ENCODE assay signal across 18 mouse cellular contexts in genomic region chr13:98477991-98478390, GRCm38 (mm10). TPM values are rescaled to one million over a fixed set of nuclear protein-coding genes. Genes with fewer than 3 reads are reported as not detected.
"Had no signal": no experiment of that assay in that cellular context is flagged by ENCODE, and none has a peak within 500 bp of the region (broad histone marks: within the 10 kb centered on the region; RNA-seq: fewer than 3 reads in every experiment).

No protein-coding gene starts in this region.

- H3K4me2 ChIP-seq: liver, embryonic 11.5 days; liver, embryonic 15.5 days; midbrain, embryonic 12.5 days had no signal

- H3K27ac ChIP-seq: left cerebral cortex, adult 2 months; limb, embryonic 10.5 days; liver, embryonic 15.5 days; macrophage; midbrain, embryonic 12.5 days; stomach, postnatal 0 days had no signal

- H3K4me1 ChIP-seq: liver, embryonic 15.5 days; megakaryocyte, embryonic 14.5 days had no signal

- H3K4me3 ChIP-seq: left cerebral cortex, adult 2 months; limb, embryonic 10.5 days; liver, embryonic 15.5 days; megakaryocyte, embryonic 14.5 days; midbrain, embryonic 12.5 days had no signal

- DNase-seq: kidney, adult 8-10 months; kidney, postnatal 25 days; lung, adult 2 months; lung, postnatal 14 days; thymus, adult 2 months; thymus, postnatal 25 days had no signal

- H3K36me3 ChIP-seq: limb, embryonic 10.5 days; liver, embryonic 15.5 days; midbrain, embryonic 12.5 days had no signal

- H3K9ac ChIP-seq: liver, embryonic 15.5 days; midbrain, embryonic 12.5 days had no signal

- H3K27me3 ChIP-seq: liver, embryonic 15.5 days had no signal

- H3K9me3 ChIP-seq: limb, embryonic 10.5 days; liver, embryonic 15.5 days; midbrain, embryonic 12.5 days had no signal

RNA-seq across cellular contexts. Expression of gene Gm10320, which starts 13.8 kb away (rescaled TPM):
- total RNA-seq: layer of hippocampus, postnatal 25 days; left cerebral cortex, adult 2 months; left cerebral cortex, postnatal 14 days; midbrain, postnatal 0 days; neutrophil, adult 5-6 weeks had no signal
- polyA plus RNA-seq: macrophage had no signal
